In genomic region chr19:46444209-46444608, GRCm38 (mm10) we compare ENCODE assay signal across 8 mouse cellular contexts. TPM values are rescaled to one million over a fixed set of nuclear protein-coding genes. Genes with fewer than 3 reads are reported as not detected.
DNase-seq lines count a peak whose midpoint lies in the region; ATAC-seq and TF ChIP-seq lines count a peak whose summit lies in the region.

No protein-coding gene starts in this region.

- 6% methylated on average over 6 of the region's 6 CpGs for WGBS in hindbrain, embryonic 11.5 days
- 8% methylated on average over 6 of the region's 6 CpGs for WGBS in lung, postnatal 0 days

- peak overlapping the region; percentile 81 for H3K27ac ChIP-seq in hindbrain, embryonic 11.5 days (ENCODE audit: low read depth, low read length)
- no peak overlapping the region for H3K27ac ChIP-seq in lung, postnatal 0 days (ENCODE audit: low read length)

- no peaks in the 10 kb centered on the region for H3K9me3 ChIP-seq in hindbrain, embryonic 11.5 days (ENCODE audit: control insufficient read depth, low read length)
- H3K9me3 ChIP-seq in lung, postnatal 0 days (ENCODE audit: low read length): no peaks in the 10 kb centered on the region

- H3K4me3 ChIP-seq in hindbrain, embryonic 11.5 days (ENCODE audit: low read depth, low read length): no peak overlapping the region
- H3K4me3 ChIP-seq in lung, postnatal 0 days (ENCODE audit: low read depth, low read length): no peak overlapping the region

- H3K4me2 ChIP-seq in hindbrain, embryonic 11.5 days (replicated peaks; ENCODE audit: low read depth, low read length): no peak overlapping the region
- no peak overlapping the region for H3K4me2 ChIP-seq in lung, postnatal 0 days (replicated peaks; ENCODE audit: low read depth, low read length)

- no peak overlapping the region for H3K9ac ChIP-seq in hindbrain, embryonic 11.5 days (ENCODE audit: low read depth, low read length)
- no peak overlapping the region for H3K9ac ChIP-seq in lung, postnatal 0 days (replicated peaks; ENCODE audit: low read depth)

- ATAC-seq in hindbrain, embryonic 11.5 days (ENCODE audit: low FRiP score): peak; percentile 72; the same call in 1 of the 2 replicates
- ATAC-seq in lung, postnatal 0 days: peak; percentile 76

- TF ChIP-seq CTCF in lung, postnatal 0 days (IDR thresholded peaks at IDR 0.05): peak; percentile 94

- DNase-seq in Muller cell, postnatal 12 days (ENCODE audit: inconsistent ontology term): peak; percentile 86
- peak; percentile 94 for DNase-seq in cerebellum, adult 9-10 months
- DNase-seq in frontal cortex, adult 2 months (ENCODE audit: extremely low spot score in 1 of 2, low spot score in 1 of 2): peak; percentile 52 to 85
- DNase-seq in hindbrain, embryonic 11.5 days (ENCODE audit: low spot score): peak; percentile 89
- peak; percentile 78 for DNase-seq in layer of hippocampus, adult 9-11 months
- peak; percentile 96 for DNase-seq in lung, postnatal 0 days (ENCODE audit: low spot score)
- peak; percentile 93 for DNase-seq in retina, embryonic 14.5 days (ENCODE audit: low spot score)
- peak; percentile 66 to 68 for DNase-seq in thymus, postnatal 36 days

- H3K36me3 ChIP-seq in hindbrain, embryonic 11.5 days (ENCODE audit: control insufficient read depth, insufficient read depth, low read length): no peaks in the 10 kb centered on the region
- H3K36me3 ChIP-seq in lung, postnatal 0 days (ENCODE audit: insufficient read depth, low read length): no peaks in the 10 kb centered on the region

- no peak for TF ChIP-seq EP300 in lung, postnatal 0 days (IDR thresholded peaks at IDR 0.05)

- H3K4me1 ChIP-seq in hindbrain, embryonic 11.5 days (replicated peaks; ENCODE audit: control insufficient read depth, insufficient read depth, low read length): peaks cover 14% of the 10 kb centered on the region
- H3K4me1 ChIP-seq in lung, postnatal 0 days (ENCODE audit: insufficient read depth, low read depth, low read length): peaks cover 8% of the 10 kb centered on the region; the same call in 1 of the 2 replicates

- H3K27me3 ChIP-seq in hindbrain, embryonic 11.5 days (ENCODE audit: control insufficient read depth, insufficient read depth, low read length): no peaks in the 10 kb centered on the region
- no peaks in the 10 kb centered on the region for H3K27me3 ChIP-seq in lung, postnatal 0 days (replicated peaks; ENCODE audit: insufficient read depth, low read length)

RNA-seq across cellular contexts. Expression of gene Sufu, which starts 47.5 kb away (rescaled TPM):
- 10.5 and 12.4 TPM in 2 replicates for polyA plus RNA-seq in frontal cortex, adult 2 months (2012; rRNA removed)
- polyA plus RNA-seq in hindbrain, embryonic 11.5 days (2014; fragmentation: Nextera tagmentation; extraction: Ambion mirVana): 31.9 and 33.2 TPM in 2 replicates
- polyA plus RNA-seq in lung, postnatal 0 days (2015; fragmentation: Nextera tagmentation; extraction: Ambion mirVana): 13.1 and 14.2 TPM in 2 replicates

RNA-seq across cellular contexts. Expression of gene Actr1a, which starts 48.7 kb away (rescaled TPM):
- polyA plus RNA-seq in frontal cortex, adult 2 months (2012; rRNA removed): 173 and 175 TPM in 2 replicates
- 223 and 250 TPM in 2 replicates for polyA plus RNA-seq in hindbrain, embryonic 11.5 days (2014; fragmentation: Nextera tagmentation; extraction: Ambion mirVana)
- 98.2 and 104 TPM in 2 replicates for polyA plus RNA-seq in lung, postnatal 0 days (2015; fragmentation: Nextera tagmentation; extraction: Ambion mirVana)

RNA-seq across cellular contexts. Expression of gene Trim8, which starts 57.3 kb away (rescaled TPM):
- polyA plus RNA-seq in frontal cortex, adult 2 months (2012; rRNA removed): 58.6 and 60.6 TPM in 2 replicates
- 28.4 and 30.6 TPM in 2 replicates for polyA plus RNA-seq in hindbrain, embryonic 11.5 days (2014; fragmentation: Nextera tagmentation; extraction: Ambion mirVana)
- polyA plus RNA-seq in lung, postnatal 0 days (2015; fragmentation: Nextera tagmentation; extraction: Ambion mirVana): 34.1 and 34.8 TPM in 2 replicates
